Mouse (Mus musculus) adipocyte (in vitro differentiated cells): ENCODE results near the gene Cabp1.

ENCODE experiments used
- DNase-seq: peaks from one replicate; pipeline ENCODE4 v3.0.0-alpha.2; 2016; ENCODE audit warnings: low spot score

Cabp1 gene

GRCm38 (mm10) chr5:115208601-115209000 is 14.4 kb upstream of the Cabp1 start:
- DNase-seq: no peak

- no peak for DNase-seq
Measured at GRCm38 (mm10) chr5:115207892-115208291, 13.7 kb upstream of the Cabp1 start.

GRCm38 (mm10) chr5:115207244-115207643 is 13.1 kb upstream of the Cabp1 start:
- no peak for DNase-seq

GRCm38 (mm10) chr5:115204562-115205311 is 10.6 kb upstream of the Cabp1 start:
- no peak for DNase-seq

GRCm38 (mm10) chr5:115203735-115204561 is 9.8 kb upstream of the Cabp1 start:
- DNase-seq: no peak

- no peak for DNase-seq
Measured at GRCm38 (mm10) chr5:115194626-115195221, 543 bp upstream of the Cabp1 start.

GRCm38 (mm10) chr5:115193226-115193625 is 955 bp downstream of the Cabp1 start:
- DNase-seq: no peak

- no peak for DNase-seq
Measured at GRCm38 (mm10) chr5:115192828-115193195, 1.4 kb downstream of the Cabp1 start.

- no peak for DNase-seq
Measured at GRCm38 (mm10) chr5:115191880-115192827, 2.0 kb downstream of the Cabp1 start.

GRCm38 (mm10) chr5:115190081-115190480 is 4.1 kb downstream of the Cabp1 start:
- DNase-seq: no peak

GRCm38 (mm10) chr5:115188824-115189223 is 5.4 kb downstream of the Cabp1 start:
- DNase-seq: peak; percentile 53

GRCm38 (mm10) chr5:115187188-115188131 is 6.7 kb downstream of the Cabp1 start:
- peak; percentile 97 for DNase-seq

- no peak for DNase-seq
Measured at GRCm38 (mm10) chr5:115186371-115187073, 7.7 kb downstream of the Cabp1 start.

GRCm38 (mm10) chr5:115184726-115185125 is 9.5 kb downstream of the Cabp1 start:
- no peak for DNase-seq

GRCm38 (mm10) chr5:115183482-115183881 is 10.7 kb downstream of the Cabp1 start:
- no peak for DNase-seq

- DNase-seq: no peak
Measured at GRCm38 (mm10) chr5:115182925-115183324, 11.3 kb downstream of the Cabp1 start.

GRCm38 (mm10) chr5:115181248-115181940 is 12.8 kb downstream of the Cabp1 start:
- DNase-seq: no peak

- DNase-seq: no peak
Measured at GRCm38 (mm10) chr5:115179596-115179995, 14.6 kb downstream of the Cabp1 start.

- DNase-seq: no peak
Measured at GRCm38 (mm10) chr5:115177866-115178265, 16.3 kb downstream of the Cabp1 start.
